Mouse (Mus musculus) embryonic stem cell, embryonic (primary cell): Measurements from ENCODE around the gene Osbpl3.

Experiments used
- CTCF ChIA-PET, 4 experiments: fragments of 300-600 bp in 2 of 4; fragments of 350-600 bp in 2 of 4; sonication (Branson Sonifier 250); formaldehyde crosslinking; loops; one replicate each; lab custom pipeline; 2022; ENCODE audit warnings: inconsistent platforms in 2 of 4; lab: Charles Lee
- POLR2A ChIA-PET, 4 experiments: fragments of 300-600 bp in 2 of 4; fragments of 350-600 bp in 2 of 4; sonication (Branson Sonifier 250); formaldehyde crosslinking; loops; one replicate each; lab custom pipeline; 2022; ENCODE audit warnings: antibody characterized with exemption in 4 of 4, inconsistent platforms in 1 of 4; lab: Charles Lee

Gene Osbpl3

DNA sequence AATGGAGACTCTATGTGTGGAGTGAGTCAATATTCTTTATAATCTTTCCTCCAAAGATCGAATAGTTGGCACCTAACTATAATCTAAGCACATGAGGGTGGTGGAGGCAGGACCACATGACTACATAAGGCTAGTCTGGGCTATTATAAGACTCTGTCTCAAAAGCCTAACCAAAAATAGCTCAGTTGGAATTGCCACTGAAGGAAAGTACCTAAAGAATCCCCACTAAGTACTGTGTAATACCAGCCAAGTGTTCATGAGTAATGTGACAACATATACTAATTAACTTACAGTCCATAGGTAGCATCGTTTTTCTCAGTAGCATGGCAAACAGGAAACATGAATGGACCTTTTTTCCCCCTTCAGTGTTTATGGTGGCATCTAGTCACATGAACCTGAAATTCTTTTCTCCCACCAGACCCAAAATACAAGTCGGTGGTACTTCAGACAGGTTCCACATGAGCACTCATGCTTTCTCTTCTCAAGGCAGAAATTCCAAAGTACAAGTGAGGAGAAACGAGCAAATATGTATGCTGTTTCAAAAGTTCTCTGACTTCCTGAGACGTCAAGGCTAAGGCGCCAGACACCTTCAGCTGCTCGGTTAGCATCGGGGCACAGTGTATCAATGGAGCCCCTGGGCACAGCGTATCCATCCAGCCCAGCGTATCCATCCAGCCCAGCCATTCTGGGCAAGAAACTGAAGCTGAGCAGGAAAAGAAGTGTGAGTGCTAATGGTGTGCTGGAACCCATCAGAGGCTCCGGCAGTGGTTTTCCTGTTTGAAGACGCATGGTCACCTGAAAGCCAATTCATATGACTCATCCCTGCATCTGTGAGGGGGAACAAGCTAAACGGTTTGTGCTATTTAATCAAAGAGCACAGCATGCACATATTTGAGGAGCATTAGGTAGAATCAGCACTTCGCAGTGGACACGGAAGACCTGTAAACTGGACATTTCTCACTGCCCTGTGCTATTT lies 120.9 kb downstream of the Osbpl3 start:
- ChIA-PET POLR2A (interaction anchor here in 1 of 4 experiments (0.6 kb wide), 1 partner anchor 264 kb away, joined by 3 read pairs; no protein-coding TSS in a partner anchor), CTCF (interaction anchor here in 1 of 4 experiments (1.4 kb wide), 1 partner anchor 11 kb away, joined by 3 read pairs; no protein-coding TSS in a partner anchor)

DNA sequence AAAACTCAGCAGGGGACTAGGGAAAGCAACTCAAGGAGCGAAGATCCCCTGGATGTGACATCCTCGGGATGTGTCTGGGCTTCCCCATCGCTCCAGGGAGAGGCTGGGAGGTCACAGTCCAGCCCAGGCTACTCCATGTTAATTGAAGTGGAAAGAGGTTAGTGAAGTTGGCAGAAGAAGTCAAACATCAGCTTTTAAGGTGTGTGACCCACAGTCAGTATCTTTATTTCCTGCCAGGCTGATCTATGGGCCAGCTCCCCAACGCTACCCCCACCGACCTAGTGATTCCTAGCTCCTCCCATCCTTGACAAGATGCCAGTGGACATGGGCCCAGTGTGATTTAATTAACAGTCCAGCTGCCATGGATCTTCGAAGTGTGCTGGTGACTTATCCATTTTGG lies 122.7 kb downstream of the Osbpl3 start:
- ChIA-PET POLR2A (interaction anchor here in 1 of 4 experiments (0.6 kb wide), 1 partner anchor 380 kb away, joined by 3 read pairs; no protein-coding TSS in a partner anchor), CTCF (interaction anchor here in 2 of 4 experiments (1.0 to 1.4 kb wide), 2 partner anchors 12 to 21 kb away, joined by 3 to 4 read pairs; no protein-coding TSS in a partner anchor)

DNA sequence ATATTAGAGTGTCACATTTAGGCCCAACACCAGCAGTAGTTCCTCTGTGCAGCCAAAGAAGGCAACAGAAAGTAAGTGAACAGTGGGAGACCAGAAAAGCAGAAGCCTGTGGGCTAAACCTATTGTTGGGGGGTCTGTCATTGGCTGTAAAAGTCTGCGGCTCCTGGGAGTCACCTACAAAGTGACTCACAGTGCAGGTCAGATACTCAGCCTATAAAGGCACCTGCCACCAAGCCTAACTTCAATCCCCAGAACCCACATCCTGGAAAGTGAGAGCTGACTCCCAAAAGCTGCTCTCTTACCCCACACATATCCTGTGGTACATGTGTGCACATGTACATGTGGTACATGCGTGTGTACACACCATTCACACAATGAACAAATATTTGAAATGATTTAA lies 124.5 kb downstream of the Osbpl3 start:
- ChIA-PET CTCF (no interaction called here), POLR2A (no interaction called here)

DNA sequence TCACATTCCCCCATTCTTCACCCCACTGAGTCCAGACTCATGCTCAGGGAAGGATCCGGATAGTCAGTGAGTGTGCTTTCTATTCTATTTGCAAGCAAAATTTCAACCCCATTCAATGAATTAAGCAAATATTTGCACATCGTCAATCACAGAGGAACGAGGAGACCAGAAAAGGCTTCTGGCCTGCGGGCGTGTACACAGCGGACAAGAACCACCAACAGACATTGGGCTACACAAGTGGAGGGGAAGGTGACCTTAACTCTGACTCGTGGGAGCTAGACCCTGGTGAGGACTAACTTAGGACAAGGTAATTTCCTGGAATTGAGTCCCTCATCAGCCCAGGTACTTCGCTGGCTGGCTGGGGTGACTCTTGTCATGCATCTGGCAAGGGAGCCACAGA lies 126.6 kb downstream of the Osbpl3 start:
- POLR2A ChIA-PET, result interaction anchor here in 1 of 4 experiments (2.0 kb wide), 1 partner anchor 127 kb away, joined by 5 read pairs; the partner anchor contains the start of gene Osbpl3
- CTCF ChIA-PET, result no interaction called here

DNA sequence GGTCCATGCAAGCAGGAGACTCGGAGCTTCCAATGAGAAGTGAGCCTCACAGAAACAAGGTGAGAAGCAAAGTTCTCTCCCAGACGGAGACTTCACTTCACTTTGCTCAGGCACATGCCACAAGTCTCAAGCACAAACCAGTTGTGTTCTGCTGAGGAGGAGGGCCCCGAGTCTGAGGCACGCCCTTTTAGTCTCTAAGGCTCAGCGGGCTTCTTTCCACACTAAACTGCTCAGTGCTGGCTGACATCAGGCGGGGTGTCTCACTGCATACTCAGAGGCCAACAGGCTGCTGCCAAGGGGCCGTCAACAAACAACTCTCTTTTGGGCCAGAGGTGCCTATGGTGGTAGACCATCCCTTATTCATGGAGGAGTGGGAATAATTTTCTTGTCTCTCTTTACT lies 127.1 kb downstream of the Osbpl3 start:
- CTCF ChIA-PET, result interaction anchor here in 2 of 4 experiments (0.8 to 1.1 kb wide), 2 partner anchors 24 kb away, joined by 3 read pairs; no protein-coding TSS in a partner anchor

DNA sequence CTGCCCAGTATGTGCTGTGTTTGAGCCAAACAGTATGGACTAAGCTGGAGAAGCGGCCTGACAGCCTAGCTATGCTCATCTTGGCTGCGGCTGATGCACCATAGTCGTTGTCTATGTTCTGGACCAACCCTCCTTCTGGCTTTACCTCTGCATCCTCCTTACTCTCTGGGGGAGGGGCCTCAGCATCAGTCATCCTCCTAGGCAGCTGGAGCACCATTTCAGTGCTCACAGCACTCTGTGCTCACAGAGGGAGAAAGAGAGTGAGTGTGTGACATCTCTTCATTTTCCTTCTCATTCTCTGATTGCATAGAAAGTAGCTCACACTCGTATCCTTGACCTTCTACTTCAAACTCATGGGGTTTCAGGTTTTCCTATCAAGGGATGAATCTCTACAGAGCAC lies 129.8 kb downstream of the Osbpl3 start:
- ChIA-PET CTCF (interaction anchor here in 1 of 4 experiments (0.7 kb wide), 1 partner anchor 14 kb away, joined by 3 read pairs; no protein-coding TSS in a partner anchor), POLR2A (no interaction called here)

More for the DNA sequence above, 127.1 kb downstream of the Osbpl3 start:
- POLR2A ChIA-PET, result interaction anchor here in 1 of 4 experiments (2.0 kb wide), 1 partner anchor 127 kb away, joined by 5 read pairs; the partner anchor contains the start of gene Osbpl3

DNA sequence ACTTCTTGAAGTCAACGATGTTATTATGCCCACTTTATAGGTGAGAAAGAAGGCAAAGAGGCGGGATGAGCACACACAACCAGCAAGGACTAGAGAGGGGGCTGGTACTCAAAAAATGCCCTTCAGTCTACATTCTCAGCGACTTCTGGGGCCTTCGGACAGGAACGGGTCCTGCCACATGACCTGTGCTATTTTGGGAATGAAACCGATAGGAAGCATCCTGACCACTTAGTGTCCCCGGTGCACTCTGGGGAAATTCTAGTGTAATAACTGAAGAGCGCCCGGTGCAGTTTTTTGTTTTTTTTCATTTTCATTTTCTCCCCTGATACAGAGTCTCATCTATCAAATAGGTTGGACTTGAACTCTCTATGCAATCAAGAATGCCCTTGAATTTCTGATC lies 130.5 kb downstream of the Osbpl3 start:
- POLR2A ChIA-PET, result no interaction called here
- CTCF ChIA-PET, result no interaction called here

DNA sequence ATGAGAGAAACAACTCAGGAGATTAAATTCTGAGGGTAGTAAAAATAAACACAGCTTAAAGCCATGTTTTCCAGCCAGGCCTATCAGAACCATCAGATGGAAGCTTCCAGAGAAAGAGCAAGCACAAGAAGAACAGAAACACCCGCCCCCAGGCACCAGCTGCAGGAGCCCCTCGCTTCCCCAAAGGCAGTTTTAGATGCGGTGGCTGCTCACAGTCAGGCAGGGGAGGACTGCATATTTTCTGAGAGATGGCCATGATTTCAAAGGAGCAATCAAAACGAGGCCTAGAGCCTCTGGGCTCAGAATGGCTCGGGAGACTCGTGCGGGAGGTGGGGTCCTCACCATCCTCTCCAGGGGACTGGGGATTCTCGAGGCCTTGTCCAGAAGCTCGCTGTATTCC lies 133.4 kb downstream of the Osbpl3 start:
- CTCF ChIA-PET, result interaction anchor here (0.7 to 3.1 kb wide), 11 partner anchors 9 to 214 kb away, joined by 3 to 27 read pairs (median 6); no protein-coding TSS in a partner anchor
- POLR2A ChIA-PET, result interaction anchor here in 3 of 4 experiments (0.8 to 1.6 kb wide), 4 partner anchors 8 to 176 kb away, joined by 3 to 5 read pairs (median 4); no protein-coding TSS in a partner anchor

DNA sequence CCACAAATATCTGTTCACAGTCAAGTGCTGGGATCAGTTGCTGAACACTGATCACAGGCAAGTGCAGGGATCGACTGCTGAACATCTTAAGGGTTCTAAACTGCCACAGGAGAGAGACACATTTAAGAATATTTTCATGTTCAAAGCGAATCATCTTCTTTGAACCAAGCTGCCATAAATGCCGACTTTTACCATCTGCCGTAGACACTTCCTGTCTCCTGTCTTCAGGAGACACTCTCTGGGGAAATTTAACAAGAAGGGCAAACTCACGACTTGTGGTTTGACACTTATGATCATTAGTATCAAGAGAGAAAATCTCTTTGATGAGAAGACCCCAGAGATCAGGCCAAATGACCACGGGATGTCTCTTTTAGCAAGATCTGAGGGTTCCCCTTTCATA lies 134.3 kb downstream of the Osbpl3 start:
- CTCF ChIA-PET, result interaction anchor here in 2 of 4 experiments (2.0 to 3.1 kb wide), 2 partner anchors 8 to 9 kb away, joined by 8 to 27 read pairs; no protein-coding TSS in a partner anchor
- POLR2A ChIA-PET, result interaction anchor here in 1 of 4 experiments (1.6 kb wide), 1 partner anchor 9 kb away, joined by 4 read pairs; no protein-coding TSS in a partner anchor

DNA sequence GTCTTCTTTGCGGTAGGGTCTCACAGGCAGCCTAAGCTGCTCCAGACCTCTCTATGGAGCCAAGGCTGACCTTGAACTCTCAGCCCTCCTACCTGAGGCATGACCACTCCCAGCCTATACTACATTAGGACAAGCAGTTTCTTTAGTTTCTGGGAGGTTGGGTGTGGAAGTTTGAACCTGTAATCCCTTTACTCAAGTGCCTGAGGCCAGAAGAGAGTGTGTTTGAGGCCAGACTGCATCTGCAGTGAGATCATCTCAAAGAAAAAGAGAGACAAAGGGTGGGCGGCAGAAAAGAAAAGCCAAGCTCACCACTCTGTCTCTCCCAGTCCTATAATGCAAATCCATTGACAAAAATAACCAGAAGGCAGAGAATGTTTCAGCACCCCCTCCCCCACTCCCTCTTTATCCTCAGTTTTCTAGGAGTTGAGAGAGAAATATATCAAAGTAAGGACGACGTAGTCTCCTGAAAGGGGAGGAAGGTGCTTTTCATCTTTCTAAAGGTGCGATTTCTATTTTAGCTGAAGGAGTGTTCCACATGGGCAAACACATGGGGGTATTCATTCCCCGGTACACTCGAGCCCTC lies 137.3 kb downstream of the Osbpl3 start:
- ChIA-PET POLR2A (interaction anchor here in 3 of 4 experiments (0.6 to 0.7 kb wide), 5 partner anchors 63 to 951 kb away, joined by 3 read pairs; partner anchors contain the start of gene Fam221a (in 1 of the 3)), CTCF (interaction anchor here in 1 of 4 experiments (1.5 kb wide), 1 partner anchor 14 kb away, joined by 4 read pairs; no protein-coding TSS in a partner anchor)

DNA sequence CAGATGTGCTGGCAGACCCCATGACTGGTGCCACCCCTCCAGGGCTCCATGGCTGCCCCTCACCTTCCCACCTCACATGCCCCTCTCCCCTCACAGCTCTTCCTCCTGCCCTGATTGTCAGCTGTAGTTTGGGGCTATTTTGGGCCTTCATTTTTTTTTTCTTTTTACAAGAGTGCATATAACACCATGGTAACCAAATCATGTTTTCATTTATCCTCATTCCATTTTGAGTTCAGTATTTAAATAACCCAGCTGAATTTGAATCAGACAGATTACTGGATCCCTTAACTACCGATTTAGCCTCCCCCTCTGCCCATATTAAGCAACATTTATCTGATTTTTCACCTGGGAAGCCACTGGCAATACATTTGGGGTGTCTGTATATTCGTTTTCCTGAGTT lies 137.9 kb downstream of the Osbpl3 start:
- POLR2A ChIA-PET, result interaction anchor here in 3 of 4 experiments (0.6 to 0.7 kb wide), 4 partner anchors 63 to 272 kb away, joined by 3 read pairs; no protein-coding TSS in a partner anchor
- CTCF ChIA-PET, result interaction anchor here in 1 of 4 experiments (1.5 kb wide), 1 partner anchor 13 kb away, joined by 4 read pairs; no protein-coding TSS in a partner anchor

DNA sequence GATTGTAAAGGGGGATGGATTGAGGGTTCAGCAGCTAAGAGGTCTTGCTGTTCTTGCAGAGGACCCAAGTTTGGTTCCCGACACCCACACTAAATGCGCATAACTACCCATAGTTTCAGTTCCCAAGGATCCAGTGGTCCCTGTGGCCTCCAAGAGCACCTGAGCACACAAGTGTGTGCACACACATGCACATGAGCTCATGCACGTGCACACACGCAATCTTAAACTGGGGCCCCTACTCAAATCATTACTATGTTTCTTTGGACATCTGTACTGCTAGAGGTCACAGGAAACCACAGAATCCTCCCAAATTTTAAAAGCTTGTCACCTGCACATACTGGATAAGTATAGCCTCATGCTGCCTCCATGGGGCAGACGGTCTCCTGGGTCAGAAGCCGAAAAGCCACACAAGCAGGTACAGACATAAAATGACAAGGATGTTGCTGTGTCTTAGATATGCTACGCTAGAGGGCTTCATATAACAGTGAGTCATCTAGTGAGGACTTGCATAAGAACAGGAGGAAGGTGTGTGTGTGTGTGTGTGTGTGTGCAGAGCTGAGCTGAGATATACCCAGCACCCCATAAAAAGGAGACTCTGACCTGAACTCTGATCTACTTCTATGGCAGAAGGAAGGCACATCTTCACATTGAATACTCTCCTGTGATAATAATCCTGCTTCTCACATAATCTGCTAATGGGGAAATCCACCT lies 139.1 kb downstream of the Osbpl3 start:
- ChIA-PET CTCF (interaction anchor here in 2 of 4 experiments (0.6 to 0.7 kb wide), 2 partner anchors 359 to 1202 kb away, joined by 3 to 4 read pairs; no protein-coding TSS in a partner anchor), POLR2A (no interaction called here)

DNA sequence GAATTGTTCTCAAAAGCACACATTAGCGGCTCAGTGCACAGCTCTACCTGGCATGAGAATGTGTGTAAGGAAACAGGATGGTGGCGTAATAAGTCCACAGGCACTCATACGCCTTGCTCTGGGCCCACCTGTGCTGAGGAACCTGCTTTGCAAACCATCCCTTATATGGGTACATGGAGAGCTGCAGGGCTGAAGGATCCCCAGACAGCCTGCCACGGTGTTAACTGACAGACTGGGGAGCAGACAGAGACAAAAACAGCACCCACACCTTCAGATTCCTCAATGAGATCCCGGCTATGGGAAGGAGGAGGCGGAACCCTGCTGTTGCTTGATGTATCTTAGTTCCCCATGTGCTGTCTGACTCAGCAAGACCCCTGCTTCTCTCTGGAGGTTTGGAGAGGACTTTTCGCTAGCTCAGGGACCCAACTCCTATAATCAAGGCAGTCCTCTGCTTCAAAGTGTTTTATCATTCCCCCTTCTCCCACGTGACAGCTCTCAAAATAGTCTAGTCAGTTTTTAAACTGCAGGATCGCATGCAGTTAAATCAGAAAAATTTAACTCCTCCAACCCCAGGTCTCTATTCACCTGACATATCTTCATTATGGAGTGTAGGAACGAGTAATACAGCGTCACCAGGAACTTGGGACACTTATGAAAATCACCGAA lies 141.5 kb downstream of the Osbpl3 start:
- CTCF ChIA-PET, result interaction anchor here in 3 of 4 experiments (0.6 to 3.9 kb wide), 6 partner anchors 9 to 497 kb away, joined by 3 to 60 read pairs (median 6); no protein-coding TSS in a partner anchor

DNA sequence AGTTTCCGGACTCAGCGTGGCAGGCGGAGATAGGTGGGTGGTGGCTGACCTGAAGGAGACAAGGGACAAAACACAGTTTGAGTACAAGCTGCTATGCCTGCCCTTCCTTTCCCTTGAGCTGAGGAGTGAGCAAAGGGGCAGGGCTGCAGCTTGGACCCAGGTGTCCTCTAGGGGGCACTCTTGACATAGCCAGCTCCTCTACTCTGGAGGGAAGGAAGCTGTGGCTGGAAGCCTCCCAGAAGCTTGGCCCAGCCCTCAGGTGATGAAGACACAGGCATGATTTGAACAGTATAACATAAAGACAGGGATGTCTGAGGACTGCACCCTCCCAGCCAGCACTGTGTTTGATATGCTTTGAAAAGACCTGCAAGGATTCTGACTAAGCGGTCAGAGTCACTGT lies 143.4 kb downstream of the Osbpl3 start:
- POLR2A ChIA-PET, result interaction anchor here in 3 of 4 experiments (0.6 to 1.8 kb wide), 12 partner anchors 10 to 254 kb away, joined by 3 to 7 read pairs (median 3); partner anchors contain the start of genes Cycs (in 1 of the 3) and Osbpl3 (in 1 of the 3)
- CTCF ChIA-PET, result interaction anchor here (0.5 to 3.9 kb wide), 72 partner anchors 8 to 766 kb away, joined by 3 to 60 read pairs (median 4); partner anchors contain the start of genes Osbpl3 (in 2 of the 4) and Mpp6 (in 1 of the 4)

More for the DNA sequence above, 141.5 kb downstream of the Osbpl3 start:
- POLR2A ChIA-PET, result interaction anchor here in 2 of 4 experiments (0.6 to 1.2 kb wide), 3 partner anchors 9 to 833 kb away, joined by 3 to 4 read pairs (median 3); no protein-coding TSS in a partner anchor

DNA sequence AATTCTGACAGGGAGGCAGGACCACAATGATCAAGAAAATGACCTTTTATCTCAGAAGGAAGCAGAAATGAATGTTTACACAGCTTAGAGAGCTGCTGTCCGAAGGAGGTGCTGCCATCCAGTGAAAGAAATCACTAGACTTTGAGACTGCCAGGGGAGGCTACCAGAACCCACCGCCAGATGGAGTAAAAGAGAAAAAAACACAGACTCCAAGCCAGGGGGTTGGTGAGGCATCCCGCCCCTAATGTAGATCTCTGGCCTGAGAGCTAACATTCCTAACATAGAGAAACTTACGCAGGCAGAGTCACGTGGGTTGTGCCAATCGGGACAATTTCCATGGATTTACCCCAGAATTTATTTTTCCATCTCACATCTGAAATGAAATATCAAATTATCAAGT lies 147.0 kb downstream of the Osbpl3 start:
- ChIA-PET POLR2A (interaction anchor here in 3 of 4 experiments (0.5 to 1.7 kb wide), 3 partner anchors 72 to 228 kb away, joined by 3 to 4 read pairs (median 4); no protein-coding TSS in a partner anchor), CTCF (interaction anchor here (0.7 to 2.9 kb wide), 13 partner anchors 10 to 331 kb away, joined by 3 to 26 read pairs (median 3); no protein-coding TSS in a partner anchor)

DNA sequence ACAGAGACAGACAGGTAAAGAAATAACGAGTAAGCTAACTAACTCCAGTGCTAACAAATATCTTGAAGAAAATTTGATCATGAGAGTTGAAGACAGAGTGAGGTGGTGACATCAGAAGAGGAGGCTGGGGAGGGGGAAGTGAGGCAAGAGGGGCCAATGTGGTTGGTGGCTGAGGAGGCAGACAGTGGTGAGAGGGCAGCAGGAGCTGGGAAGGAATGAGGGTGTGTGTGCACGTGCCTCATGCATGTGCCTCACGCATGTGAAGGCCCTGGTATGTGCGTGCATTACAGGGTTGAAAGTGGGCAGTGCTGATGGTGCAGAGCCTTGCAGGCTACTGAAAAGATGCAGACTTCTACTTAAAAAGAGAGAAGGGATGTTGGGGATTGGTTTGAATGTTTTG lies 149.4 kb downstream of the Osbpl3 start:
- ChIA-PET POLR2A (no interaction called here), CTCF (interaction anchor here in 3 of 4 experiments (2.0 to 5.3 kb wide), 3 partner anchors 12 to 230 kb away, joined by 4 to 67 read pairs (median 22); no protein-coding TSS in a partner anchor)
